ENCODE assay signal across 8 mouse cellular contexts in the genomic region with DNA sequence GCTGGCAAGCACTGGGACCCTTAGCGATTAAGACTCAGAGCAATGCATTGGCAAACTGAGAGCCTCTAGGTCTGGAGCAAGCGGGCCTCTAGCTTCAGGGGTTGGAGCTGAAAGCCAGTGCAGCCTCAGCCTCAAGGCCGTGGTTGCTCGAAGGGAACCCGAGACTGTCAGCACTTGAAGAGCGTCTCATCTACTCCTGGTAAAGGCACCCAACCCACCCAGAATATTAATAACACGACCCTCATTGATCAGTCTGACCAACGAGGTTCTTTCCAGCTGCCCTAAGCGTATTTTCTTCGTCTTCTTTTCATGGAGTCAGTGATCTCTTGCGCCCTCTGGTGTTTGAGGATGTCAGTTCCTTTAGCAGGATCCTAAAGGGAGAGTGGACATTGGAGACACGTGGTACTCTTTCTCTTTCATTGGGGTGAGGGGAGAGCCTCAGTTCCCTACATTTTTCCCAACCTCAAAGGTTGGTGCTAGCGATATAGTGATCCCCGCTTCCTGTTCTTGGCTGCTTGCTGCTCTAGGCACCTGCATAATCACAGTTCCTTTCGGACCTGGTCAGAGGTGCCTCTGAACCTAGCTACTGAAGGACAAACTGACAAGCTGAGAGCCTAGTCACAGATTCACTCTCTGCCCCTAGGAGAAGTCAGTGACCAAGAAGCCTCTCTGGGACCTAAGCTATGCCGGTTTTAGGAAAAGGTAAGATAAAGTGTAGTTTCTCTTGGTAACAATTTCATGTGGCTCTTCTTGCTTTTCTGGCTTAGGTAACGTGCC.
DNase-seq lines count a peak whose midpoint lies in the region; ATAC-seq and TF ChIP-seq lines count a peak whose summit lies in the region.

No protein-coding gene starts in this region.

- H3K27ac ChIP-seq in ES-Bruce4 (ENCODE audit: insufficient read depth, low read length), result no peak overlapping the region
- H3K27ac ChIP-seq in forebrain, embryonic 10.5 days, result 0 out of 2 replicates have a peak overlapping the region, but pooled peaks have one; percentile 40
- H3K27ac ChIP-seq in liver, embryonic 14.5 days, result no peak overlapping the region
- no peak overlapping the region for H3K27ac ChIP-seq in neural tube, embryonic 12.5 days

- no peak for TF ChIP-seq EP300 in ES-Bruce4 (IDR thresholded peaks at IDR 0.05; ENCODE audit: insufficient read depth, low read depth, low read length)
- no peak for TF ChIP-seq EP300 in liver, embryonic 14.5 days (IDR thresholded peaks at IDR 0.05; ENCODE audit: low read depth)

- TF ChIP-seq POLR2A in ES-Bruce4 (IDR thresholded peaks at IDR 0.05; ENCODE audit: insufficient read depth, low read length), result no peak

- peak; percentile 24 for DNase-seq in brain, embryonic 18.5 days (ENCODE audit: low read depth, low spot score)
- DNase-seq in forebrain, embryonic 10.5 days (ENCODE audit: extremely low spot score, low spot score), result peak; percentile 71
- peak; percentile 64 to 67 for DNase-seq in heart, postnatal 36 days
- DNase-seq in large intestine, adult 2 months (ENCODE audit: low read depth, low spot score), result peak; percentile 2
- DNase-seq in liver, embryonic 14.5 days (ENCODE audit: low read depth in 3 of 3, low spot score in 3 of 3), result peak in 2 of 3 experiments; percentile 17 to 23
- DNase-seq in testis, postnatal 10 days (ENCODE audit: low spot score), result peak; percentile 83

- intact Hi-C loops in heart, postnatal 36 days (cut with DNase I), result loop anchor here (1.0 to 5.0 kb wide), 2 partner anchors 87 to 152 kb away; no protein-coding TSS in a partner anchor

- no peak overlapping the region; the same call in 1 of the 2 replicates for H3K4me3 ChIP-seq in ES-Bruce4 (ENCODE audit: low read depth, low read length)
- H3K4me3 ChIP-seq in forebrain, embryonic 10.5 days, result no peak overlapping the region
- no peak overlapping the region for H3K4me3 ChIP-seq in liver, embryonic 14.5 days (ENCODE audit: insufficient read depth in 1 of 2, low read depth in 2 of 2, low read length in 2 of 2)
- no peak overlapping the region for H3K4me3 ChIP-seq in neural tube, embryonic 12.5 days

- H3K4me1 ChIP-seq in ES-Bruce4 (ENCODE audit: control insufficient read depth, insufficient read depth, low read length), result peaks cover 1% of the 10 kb centered on the region
- H3K4me1 ChIP-seq in forebrain, embryonic 10.5 days, result peaks cover 11% of the 10 kb centered on the region; the same call in 1 of the 2 replicates
- H3K4me1 ChIP-seq in liver, embryonic 14.5 days (replicated peaks; ENCODE audit: control insufficient read depth in 2 of 2, insufficient read depth in 2 of 2, low read length in 1 of 2), result 0 out of 4 replicates have a peak, but pooled peaks cover 0 to 1% of the 10 kb centered on the region in 2 experiments
- H3K4me1 ChIP-seq in neural tube, embryonic 12.5 days, result no peaks in the 10 kb centered on the region

- no peak for ATAC-seq in liver, embryonic 14.5 days (ENCODE audit: insufficient read depth)
- peak; percentile 83 for ATAC-seq in neural tube, embryonic 12.5 days (ENCODE audit: low FRiP score, low read depth)

- H3K36me3 ChIP-seq in ES-Bruce4 (ENCODE audit: control insufficient read depth, insufficient read depth, low read length, poor library complexity, severe bottlenecking), result no peaks in the 10 kb centered on the region
- no peaks in the 10 kb centered on the region for H3K36me3 ChIP-seq in forebrain, embryonic 10.5 days (replicated peaks)
- H3K36me3 ChIP-seq in liver, embryonic 14.5 days (replicated peaks; ENCODE audit: control insufficient read depth, insufficient read depth, low read depth), result no peaks in the 10 kb centered on the region
- H3K36me3 ChIP-seq in neural tube, embryonic 12.5 days, result no peaks in the 10 kb centered on the region

- peak overlapping the region; percentile 45; the same call in 1 of the 2 replicates for H3K9ac ChIP-seq in ES-Bruce4 (ENCODE audit: low read depth, poor library complexity, severe bottlenecking)
- H3K9ac ChIP-seq in liver, embryonic 14.5 days (replicated peaks), result no peak overlapping the region
- H3K9ac ChIP-seq in neural tube, embryonic 12.5 days, result no peak overlapping the region

- H3K27me3 ChIP-seq in ES-Bruce4 (ENCODE audit: control insufficient read depth, insufficient read depth, low read length, poor library complexity, severe bottlenecking), result no peaks in the 10 kb centered on the region; the same call in 1 of the 2 replicates
- H3K27me3 ChIP-seq in forebrain, embryonic 10.5 days (ENCODE audit: poor library complexity, severe bottlenecking), result no peaks in the 10 kb centered on the region
- H3K27me3 ChIP-seq in liver, embryonic 14.5 days (ENCODE audit: control insufficient read depth, insufficient read depth, low read length), result no peaks in the 10 kb centered on the region
- H3K27me3 ChIP-seq in neural tube, embryonic 12.5 days (replicated peaks), result no peaks in the 10 kb centered on the region

- peak overlapping the region; percentile 3 for H3K4me2 ChIP-seq in liver, embryonic 14.5 days (ENCODE audit: low read depth)
- H3K4me2 ChIP-seq in neural tube, embryonic 12.5 days (replicated peaks), result peak overlapping the region; percentile 44

- TF ChIP-seq CTCF in ES-Bruce4 (IDR thresholded peaks at IDR 0.05; ENCODE audit: low read depth, low read length), result no peak
- TF ChIP-seq CTCF in liver, embryonic 14.5 days (IDR thresholded peaks at IDR 0.05; ENCODE audit: low read depth), result peak; percentile 72

- 35% methylated on average over 17 of the region's 17 CpGs for WGBS in forebrain, embryonic 10.5 days
- 26% methylated on average over 17 of the region's 17 CpGs for WGBS in large intestine, adult 2 months
- WGBS in liver, embryonic 14.5 days (ENCODE audit: insufficient replicate concordance), result 24% methylated on average over 17 of the region's 17 CpGs
- WGBS in neural tube, embryonic 12.5 days, result 37% methylated on average over 17 of the region's 17 CpGs

- H3K9me3 ChIP-seq in ES-Bruce4 (replicated peaks; ENCODE audit: control insufficient read depth, insufficient read depth, low read length, poor library complexity, severe bottlenecking), result no peaks in the 10 kb centered on the region; the same call in 1 of the 2 replicates
- H3K9me3 ChIP-seq in forebrain, embryonic 10.5 days, result no peaks in the 10 kb centered on the region
- H3K9me3 ChIP-seq in liver, embryonic 14.5 days (ENCODE audit: control insufficient read depth, low read length), result no peaks in the 10 kb centered on the region
- no peaks in the 10 kb centered on the region for H3K9me3 ChIP-seq in neural tube, embryonic 12.5 days

Comparison
In these comparisons a context has a peak if more than half of its experiments do, and no peak if none do; other contexts are left out.
1. DNase-seq: peak in every context shown above with its lines; median percentile 83 in testis, postnatal 10 days; 71 in forebrain, embryonic 10.5 days; 66 in heart, postnatal 36 days; 24 in brain, embryonic 18.5 days; 20 in liver, embryonic 14.5 days; 2 in large intestine, adult 2 months.